Mouse (Mus musculus) urinary bladder, postnatal 25 days (tissue): Measurements from ENCODE around the gene Pde5a.

Experiments
- DNase-seq: peaks from one replicate; pipeline ENCODE4 v3.0.0; 2022; ENCODE audit warnings: low spot score

Pde5a gene

GRCm38 (mm10) chr3:122766930-122767329 lies 38.2 kb downstream of the Pde5a start:
- no peak for DNase-seq

GRCm38 (mm10) chr3:122767841-122768240 lies 39.1 kb downstream of the Pde5a start:
- DNase-seq = no peak

- DNase-seq = no peak
Observed at GRCm38 (mm10) chr3:122781417-122781816, 52.7 kb downstream of the Pde5a start.

GRCm38 (mm10) chr3:122784245-122784644 lies 55.5 kb downstream of the Pde5a start:
- no peak for DNase-seq

- DNase-seq = no peak
Observed at GRCm38 (mm10) chr3:122788314-122788713, 59.6 kb downstream of the Pde5a start.

GRCm38 (mm10) chr3:122789544-122789943 lies 60.8 kb downstream of the Pde5a start:
- no peak for DNase-seq

- DNase-seq = no peak
Observed at GRCm38 (mm10) chr3:122800050-122800449, 71.3 kb downstream of the Pde5a start.

GRCm38 (mm10) chr3:122800553-122801435 lies 72.0 kb downstream of the Pde5a start:
- no peak for DNase-seq

- no peak for DNase-seq
Observed at GRCm38 (mm10) chr3:122801436-122802221, 72.9 kb downstream of the Pde5a start.

GRCm38 (mm10) chr3:122807313-122807712 lies 78.6 kb downstream of the Pde5a start:
- DNase-seq = no peak

- DNase-seq = no peak
Observed at GRCm38 (mm10) chr3:122810090-122810863, 81.5 kb downstream of the Pde5a start.

- DNase-seq = no peak
Observed at GRCm38 (mm10) chr3:122810986-122811385, 82.2 kb downstream of the Pde5a start.

GRCm38 (mm10) chr3:122814531-122814930 lies 85.8 kb downstream of the Pde5a start:
- DNase-seq = no peak

GRCm38 (mm10) chr3:122818282-122818681 lies 89.5 kb downstream of the Pde5a start:
- no peak for DNase-seq

GRCm38 (mm10) chr3:122820700-122821099 lies 92.0 kb downstream of the Pde5a start:
- DNase-seq = no peak

- no peak for DNase-seq
Observed at GRCm38 (mm10) chr3:122828270-122829058, 99.7 kb downstream of the Pde5a start.

- DNase-seq = no peak
Observed at GRCm38 (mm10) chr3:122834519-122834918, 105.8 kb downstream of the Pde5a start.

- DNase-seq = no peak
Observed at GRCm38 (mm10) chr3:122835097-122835850, 106.5 kb downstream of the Pde5a start.

GRCm38 (mm10) chr3:122837639-122838038 lies 108.9 kb downstream of the Pde5a start:
- no peak for DNase-seq

GRCm38 (mm10) chr3:122848410-122849034 lies 119.8 kb downstream of the Pde5a start:
- no peak for DNase-seq
